Mouse (Mus musculus): ENCODE data around the gene Sh3bp2. TPM values are rescaled to one million over a fixed set of nuclear protein-coding genes. Genes with fewer than 3 reads are reported as not detected.

The Sh3bp2 gene
- polyA plus RNA-seq, 1 experiment from 2014 or later, result 8.3 TPM

GRCm38 (mm10) chr5:34527352-34527751, 1.7 kb downstream of the Sh3bp2 start:
- Histone ChIP-seq H3K4me1 (peaks cover 15% of the 10 kb centered on the region; the same call in 1 of the 2 replicates), H3K27me3 (no peaks in the 10 kb centered on the region), H3K27ac (replicated peaks) (no peak overlapping the region), H3K36me3 (no peaks in the 10 kb centered on the region), H3K4me2 (replicated peaks) (no peak overlapping the region), H3K9me3 (replicated peaks) (no peaks in the 10 kb centered on the region), H3K9ac (no peak overlapping the region), H3K4me3 (replicated peaks) (no peak overlapping the region)
- ATAC-seq (ENCODE audit: insufficient number of reproducible peaks, low FRiP score, low TSS enrichment, low read depth), result no peak
- 85% methylated on average over 2 of the region's 2 CpGs for whole genome bisulfite sequencing

DNA sequence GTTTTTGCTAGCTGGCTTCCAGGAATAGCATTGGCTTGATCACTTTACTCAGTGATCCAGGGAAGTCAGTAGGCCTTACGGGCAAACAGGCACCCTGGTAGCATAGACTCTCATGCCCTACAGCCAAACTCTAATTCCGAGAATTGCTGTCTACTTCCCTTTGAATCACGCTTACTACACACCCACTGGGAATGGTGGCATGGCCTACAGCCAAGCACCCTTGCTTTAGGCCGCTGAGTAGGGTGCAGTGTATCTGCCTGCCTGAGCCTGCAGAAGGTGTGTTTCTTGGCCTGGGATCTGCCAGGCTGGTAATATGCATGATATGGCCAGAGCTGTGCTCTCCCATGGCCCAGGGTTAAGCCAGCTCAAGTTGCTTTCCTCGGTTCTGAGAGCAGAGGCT, 3.1 kb downstream of the Sh3bp2 start:
- WGBS, result 55% methylated on average over 5 of the region's 5 CpGs
- no peak overlapping the region for H3K4me3 ChIP-seq (replicated peaks)
- ATAC-seq (ENCODE audit: insufficient number of reproducible peaks, low FRiP score, low TSS enrichment, low read depth), result no peak
- no peak overlapping the region for H3K27ac ChIP-seq (replicated peaks)
- peaks cover 15% of the 10 kb centered on the region; the same call in 1 of the 2 replicates for H3K4me1 ChIP-seq
- no peaks in the 10 kb centered on the region for H3K9me3 ChIP-seq (replicated peaks)
- no peak overlapping the region for H3K4me2 ChIP-seq (replicated peaks)
- no peak overlapping the region for H3K9ac ChIP-seq
- no peaks in the 10 kb centered on the region for H3K27me3 ChIP-seq
- H3K36me3 ChIP-seq, result no peaks in the 10 kb centered on the region

- H3K4me2 ChIP-seq (replicated peaks), result no peak overlapping the region
- no peak for ATAC-seq (ENCODE audit: insufficient number of reproducible peaks, low FRiP score, low TSS enrichment, low read depth)
- H3K27ac ChIP-seq (replicated peaks), result no peak overlapping the region
- 62% methylated on average over 5 of the region's 5 CpGs for WGBS
- peaks cover 15% of the 10 kb centered on the region; the same call in 1 of the 2 replicates for H3K4me1 ChIP-seq
- H3K9ac ChIP-seq, result no peak overlapping the region
- H3K27me3 ChIP-seq, result no peaks in the 10 kb centered on the region
- H3K4me3 ChIP-seq (replicated peaks), result no peak overlapping the region
- H3K9me3 ChIP-seq (replicated peaks), result no peaks in the 10 kb centered on the region
- no peaks in the 10 kb centered on the region for H3K36me3 ChIP-seq
These were observed 4.5 kb downstream of the Sh3bp2 start for GRCm38 (mm10) chr5:34530116-34530515.

GRCm38 (mm10) chr5:34530687-34531086, 5.0 kb downstream of the Sh3bp2 start:
- H3K4me1 ChIP-seq, result peaks cover 15% of the 10 kb centered on the region; the same call in 1 of the 2 replicates
- no peak for ATAC-seq (ENCODE audit: insufficient number of reproducible peaks, low FRiP score, low TSS enrichment, low read depth)
- no peak overlapping the region for H3K4me2 ChIP-seq (replicated peaks)
- H3K27ac ChIP-seq (replicated peaks), result no peak overlapping the region
- H3K36me3 ChIP-seq, result no peaks in the 10 kb centered on the region
- no peaks in the 10 kb centered on the region for H3K9me3 ChIP-seq (replicated peaks)
- H3K27me3 ChIP-seq, result no peaks in the 10 kb centered on the region
- H3K9ac ChIP-seq, result no peak overlapping the region
- 43% methylated on average over 4 of the region's 4 CpGs for WGBS
- H3K4me3 ChIP-seq (replicated peaks), result no peak overlapping the region

GRCm38 (mm10) chr5:34533066-34533465, 7.4 kb downstream of the Sh3bp2 start:
- WGBS, result 68% methylated on average over 5 of the region's 5 CpGs
- H3K9ac ChIP-seq, result no peak overlapping the region

GRCm38 (mm10) chr5:34533820-34534219, 8.2 kb downstream of the Sh3bp2 start:
- no peak for ATAC-seq (ENCODE audit: insufficient number of reproducible peaks, low FRiP score, low TSS enrichment, low read depth)
- Histone ChIP-seq H3K9ac (no peak overlapping the region), H3K27ac (replicated peaks) (no peak overlapping the region), H3K36me3 (no peaks in the 10 kb centered on the region), H3K4me1 (peaks cover 7% of the 10 kb centered on the region; the same call in 1 of the 2 replicates), H3K4me2 (replicated peaks) (no peak overlapping the region), H3K9me3 (replicated peaks) (no peaks in the 10 kb centered on the region), H3K27me3 (no peaks in the 10 kb centered on the region), H3K4me3 (replicated peaks) (no peak overlapping the region)
- WGBS, result 68% methylated on average over 3 of the region's 3 CpGs

More at GRCm38 (mm10) chr5:34533066-34533465, 7.4 kb downstream of the Sh3bp2 start:
- Histone ChIP-seq H3K27ac (replicated peaks) (no peak overlapping the region), H3K4me1 (peaks cover 7% of the 10 kb centered on the region; the same call in 1 of the 2 replicates), H3K27me3 (no peaks in the 10 kb centered on the region), H3K4me3 (replicated peaks) (no peak overlapping the region), H3K36me3 (no peaks in the 10 kb centered on the region), H3K9me3 (replicated peaks) (no peaks in the 10 kb centered on the region), H3K4me2 (replicated peaks) (no peak overlapping the region)
- ATAC-seq (ENCODE audit: insufficient number of reproducible peaks, low FRiP score, low TSS enrichment, low read depth), result no peak

DNA sequence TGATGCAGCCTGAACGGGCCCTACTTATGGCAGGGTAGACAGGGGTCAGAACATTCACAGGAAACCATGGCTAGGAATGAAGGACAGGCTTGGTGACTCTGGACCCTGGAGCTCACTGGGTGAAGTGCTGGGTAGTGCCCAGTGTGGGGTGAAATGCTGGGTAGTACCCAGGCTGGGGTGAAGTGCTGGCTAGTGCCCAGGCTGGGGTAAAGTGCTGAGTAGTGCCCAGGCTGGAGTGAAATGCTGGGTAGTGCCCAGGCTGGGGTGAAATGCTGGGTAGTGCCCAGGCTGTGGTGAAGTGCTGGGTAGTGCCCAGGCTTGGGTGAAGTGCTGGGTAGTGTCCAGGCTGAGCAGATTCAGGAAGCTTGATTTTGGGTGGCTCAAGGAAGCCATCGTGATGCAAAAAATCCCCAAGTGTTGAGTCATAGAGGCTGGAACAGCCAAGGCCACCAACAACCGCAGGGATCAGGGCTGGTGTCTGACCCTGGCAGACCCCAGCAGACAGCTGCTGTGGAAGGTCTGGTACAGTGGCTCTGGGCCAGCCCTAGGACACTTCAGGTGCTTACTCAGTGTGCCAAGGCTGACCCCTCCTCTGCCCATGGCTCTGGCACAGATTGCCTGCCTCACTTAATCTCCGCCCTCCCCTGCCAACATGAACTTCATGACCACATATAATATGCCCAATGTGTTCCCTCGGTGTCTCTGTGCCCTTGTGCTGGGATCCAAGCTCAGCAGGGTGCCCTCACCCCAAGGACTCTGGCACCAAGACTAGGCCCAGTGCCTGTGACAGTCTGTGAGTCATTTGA, 9.3 kb downstream of the Sh3bp2 start:
- Histone ChIP-seq H3K9ac (no peak overlapping the region), H3K4me1 (0 out of 2 replicates have a peak, but pooled peaks cover 2% of the 10 kb centered on the region), H3K4me2 (replicated peaks) (no peak overlapping the region), H3K36me3 (no peaks in the 10 kb centered on the region), H3K27ac (replicated peaks) (no peak overlapping the region), H3K9me3 (replicated peaks) (no peaks in the 10 kb centered on the region), H3K27me3 (no peaks in the 10 kb centered on the region), H3K4me3 (replicated peaks) (no peak overlapping the region)
- no peak for ATAC-seq (ENCODE audit: insufficient number of reproducible peaks, low FRiP score, low TSS enrichment, low read depth)
- WGBS, result 80% methylated on average over 5 of the region's 5 CpGs

- no peak overlapping the region for H3K9ac ChIP-seq
- H3K4me3 ChIP-seq (replicated peaks), result no peak overlapping the region
- no peaks in the 10 kb centered on the region for H3K27me3 ChIP-seq
- ATAC-seq (ENCODE audit: insufficient number of reproducible peaks, low FRiP score, low TSS enrichment, low read depth), result no peak
- no peak overlapping the region for H3K27ac ChIP-seq (replicated peaks)
- no peaks in the 10 kb centered on the region for H3K36me3 ChIP-seq
- 80% methylated on average over 7 of the region's 7 CpGs for WGBS
- no peaks in the 10 kb centered on the region for H3K9me3 ChIP-seq (replicated peaks)
- no peaks in the 10 kb centered on the region for H3K4me1 ChIP-seq
- H3K4me2 ChIP-seq (replicated peaks), result no peak overlapping the region
These were observed 10.2 kb downstream of the Sh3bp2 start for GRCm38 (mm10) chr5:34535831-34536230.

- Histone ChIP-seq H3K4me3 (replicated peaks) (no peak overlapping the region), H3K4me2 (replicated peaks) (no peak overlapping the region), H3K36me3 (no peaks in the 10 kb centered on the region), H3K9ac (no peak overlapping the region), H3K4me1 (no peaks in the 10 kb centered on the region), H3K9me3 (replicated peaks) (no peaks in the 10 kb centered on the region), H3K27ac (replicated peaks) (no peak overlapping the region), H3K27me3 (no peaks in the 10 kb centered on the region)
- no peak for ATAC-seq (ENCODE audit: insufficient number of reproducible peaks, low FRiP score, low TSS enrichment, low read depth)
- 76% methylated on average over 7 of the region's 7 CpGs for WGBS
These were observed 12.4 kb downstream of the Sh3bp2 start for GRCm38 (mm10) chr5:34538079-34538478.

DNA sequence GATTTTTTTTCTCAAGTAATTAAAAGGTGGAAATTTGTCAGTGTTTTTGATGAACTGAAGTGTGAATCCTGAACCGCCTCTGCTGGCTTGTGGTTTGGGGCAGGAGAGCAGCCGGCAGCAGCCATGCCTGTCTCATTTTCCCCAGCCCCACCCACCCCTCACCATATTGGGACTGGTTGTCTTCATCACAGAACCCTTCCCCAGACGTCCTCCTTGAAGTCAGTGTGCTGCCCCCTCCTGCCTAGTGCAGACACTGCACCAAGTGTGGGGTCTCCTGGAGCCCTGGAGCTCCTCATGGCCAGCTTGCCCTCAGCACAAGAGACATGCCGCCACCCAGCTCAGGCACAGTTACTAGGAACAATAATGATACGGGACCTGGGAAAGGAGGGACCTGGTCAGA, 12.9 kb downstream of the Sh3bp2 start:
- Histone ChIP-seq H3K4me2 (replicated peaks) (no peak overlapping the region), H3K9ac (no peak overlapping the region), H3K27me3 (no peaks in the 10 kb centered on the region), H3K4me1 (no peaks in the 10 kb centered on the region), H3K27ac (replicated peaks) (no peak overlapping the region), H3K9me3 (replicated peaks) (no peaks in the 10 kb centered on the region), H3K4me3 (replicated peaks) (no peak overlapping the region), H3K36me3 (no peaks in the 10 kb centered on the region)
- no peak for ATAC-seq (ENCODE audit: insufficient number of reproducible peaks, low FRiP score, low TSS enrichment, low read depth)
- WGBS, result 31% methylated on average over 5 of the region's 5 CpGs

GRCm38 (mm10) chr5:34539121-34539520, 13.5 kb downstream of the Sh3bp2 start:
- 86% methylated on average over 2 of the region's 2 CpGs for WGBS
- H3K4me2 ChIP-seq (replicated peaks), result no peak overlapping the region
- no peaks in the 10 kb centered on the region for H3K36me3 ChIP-seq
- no peaks in the 10 kb centered on the region for H3K27me3 ChIP-seq
- no peak overlapping the region for H3K27ac ChIP-seq (replicated peaks)
- no peak for ATAC-seq (ENCODE audit: insufficient number of reproducible peaks, low FRiP score, low TSS enrichment, low read depth)
- H3K9ac ChIP-seq, result no peak overlapping the region
- H3K9me3 ChIP-seq (replicated peaks), result no peaks in the 10 kb centered on the region
- H3K4me3 ChIP-seq (replicated peaks), result no peak overlapping the region
- no peaks in the 10 kb centered on the region for H3K4me1 ChIP-seq

DNA sequence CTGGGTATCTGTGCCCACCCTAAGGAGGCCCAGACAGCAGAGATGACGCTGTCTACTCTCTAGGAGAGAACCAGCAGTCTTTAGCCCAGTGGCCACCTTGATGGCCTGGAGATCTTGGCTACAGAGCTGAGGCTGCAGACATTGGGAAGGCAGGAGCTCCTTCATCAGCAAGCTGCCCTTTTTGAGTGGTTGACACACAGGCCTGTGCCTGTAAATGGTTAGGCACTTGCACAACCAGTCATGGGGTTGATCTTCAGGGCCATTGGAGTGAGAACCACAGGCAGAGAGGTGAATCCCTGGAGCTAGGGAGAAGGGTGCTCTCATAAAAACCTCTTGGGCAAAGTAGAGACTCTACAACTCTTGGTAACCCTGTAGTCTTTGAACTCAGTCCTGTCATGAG, 16.5 kb downstream of the Sh3bp2 start:
- Histone ChIP-seq H3K4me2 (replicated peaks) (no peak overlapping the region), H3K9ac (no peak overlapping the region), H3K4me1 (no peaks in the 10 kb centered on the region), H3K4me3 (replicated peaks) (no peak overlapping the region), H3K36me3 (no peaks in the 10 kb centered on the region), H3K27ac (replicated peaks) (no peak overlapping the region), H3K27me3 (no peaks in the 10 kb centered on the region), H3K9me3 (replicated peaks) (no peaks in the 10 kb centered on the region)
- WGBS, result 56% methylated on average over 1 of the region's 1 CpGs
- ATAC-seq (ENCODE audit: insufficient number of reproducible peaks, low FRiP score, low TSS enrichment, low read depth), result no peak

Measured in embryonic facial prominence, embryonic 15.5 days (tissue).